Mouse (Mus musculus) bone marrow macrophage, adult 2 months (primary cell): ENCODE data around the gene Alg5.

Experiments used
- CTCF ChIP-seq: IDR thresholded peaks from 2 replicates; pipeline ENCODE4 v1.5.1; 2012; ENCODE audit warnings: low read depth, mild to moderate bottlenecking, low read length, moderate library complexity
- POLR2A ChIP-seq: IDR thresholded peaks from 2 replicates; pipeline ENCODE4 v1.6.1; 2012; ENCODE audit warnings: mild to moderate bottlenecking, low read depth, low read length, borderline replicate concordance

DNA sequence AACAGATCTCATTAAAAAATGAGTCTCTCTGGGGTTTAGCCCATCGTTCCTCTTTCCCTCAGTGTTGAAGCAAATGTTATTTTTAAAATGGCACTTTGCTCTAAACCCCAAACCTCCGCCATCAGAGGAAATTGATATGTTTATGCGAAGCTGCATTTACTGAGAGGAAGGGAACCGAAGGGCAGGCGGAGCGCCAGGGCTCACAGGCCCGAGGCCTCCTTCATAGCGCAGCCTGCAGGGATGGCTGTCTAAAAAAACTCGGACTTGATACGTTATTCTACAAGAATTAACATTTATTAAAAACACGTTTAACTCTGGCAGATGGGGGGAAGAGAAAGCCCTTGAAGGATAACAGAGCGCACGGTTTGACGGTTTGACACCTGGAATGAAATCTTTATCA, 30.7 kb downstream of the Alg5 start:
- TF ChIP-seq CTCF (no peak), POLR2A (no peak)
